Mouse (Mus musculus): ENCODE measurements around the gene Slc45a3. TPM values are rescaled to one million over a fixed set of nuclear protein-coding genes. Genes with fewer than 3 reads are reported as not detected.

Slc45a3 gene
- polyA plus RNA-seq, 1 experiment from 2014 or later, result 2.2 TPM

DNA sequence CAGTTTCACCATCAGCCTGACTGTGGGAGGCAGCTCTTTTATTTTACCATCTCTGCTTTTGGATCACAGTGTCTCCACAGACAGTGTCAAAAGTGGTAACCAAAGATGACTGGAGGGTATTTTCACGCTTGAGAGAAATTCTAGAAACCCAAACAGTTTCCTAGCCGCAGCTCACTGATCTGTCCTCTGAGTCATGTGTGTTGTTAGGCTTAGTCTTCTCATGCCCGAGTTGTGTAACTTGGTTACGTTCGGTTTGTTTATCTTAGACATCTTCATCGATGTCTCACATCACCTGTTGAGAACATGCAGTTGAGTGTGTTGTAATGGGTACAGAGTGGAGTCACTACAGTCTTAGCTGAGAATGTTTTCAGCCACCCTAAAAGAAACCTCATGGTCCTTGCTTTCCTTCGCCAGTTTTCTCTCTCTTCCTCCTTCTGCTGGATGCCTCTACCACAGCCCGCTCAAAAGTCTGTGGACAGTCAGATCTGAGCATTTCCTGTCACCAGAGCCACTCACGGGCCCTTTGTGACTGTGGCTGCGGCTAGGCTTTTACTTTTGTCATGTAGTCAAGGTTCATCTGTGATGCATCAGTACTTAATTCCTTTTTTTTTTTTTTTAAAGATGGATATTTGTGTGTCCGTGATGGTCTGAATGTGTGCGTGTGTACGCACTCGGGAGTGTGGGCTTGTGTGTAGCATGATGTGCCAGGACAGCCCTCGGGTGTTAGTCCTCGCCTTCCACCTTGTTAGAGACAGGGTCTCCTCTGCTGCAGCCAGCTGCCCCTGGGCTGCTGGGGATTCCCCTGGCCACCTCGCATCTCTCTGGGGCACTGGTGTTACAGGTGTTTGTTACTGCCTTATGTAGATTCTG, 48.1 kb downstream of the Slc45a3 start:
- peaks cover 18% of the 10 kb centered on the region for H3K36me3 ChIP-seq
- WGBS, result 91% methylated on average over 17 of the region's 17 CpGs
- H3K27ac ChIP-seq, result no peak overlapping the region
- H3K4me2 ChIP-seq, result no peak overlapping the region
- no peak overlapping the region for H3K9ac ChIP-seq (replicated peaks)
- H3K4me3 ChIP-seq (replicated peaks), result no peak overlapping the region
- peaks cover 25% of the 10 kb centered on the region for H3K4me1 ChIP-seq (replicated peaks)
- ATAC-seq (ENCODE audit: insufficient number of reproducible peaks, insufficient read depth, low FRiP score, low TSS enrichment, low read depth), result no peak
- no peaks in the 10 kb centered on the region for H3K27me3 ChIP-seq
- H3K9me3 ChIP-seq, result no peaks in the 10 kb centered on the region

GRCm38 (mm10) chr1:132011785-132012184, 49.0 kb downstream of the Slc45a3 start:
- Histone ChIP-seq H3K27me3 (no peaks in the 10 kb centered on the region), H3K4me2 (no peak overlapping the region), H3K4me3 (replicated peaks) (no peak overlapping the region), H3K9me3 (no peaks in the 10 kb centered on the region), H3K36me3 (peaks cover 23% of the 10 kb centered on the region), H3K9ac (replicated peaks) (no peak overlapping the region), H3K27ac (no peak overlapping the region), H3K4me1 (replicated peaks) (peaks cover 21% of the 10 kb centered on the region)
- WGBS, result 78% methylated on average over 2 of the region's 2 CpGs
- no peak for ATAC-seq (ENCODE audit: insufficient number of reproducible peaks, insufficient read depth, low FRiP score, low TSS enrichment, low read depth)

DNA sequence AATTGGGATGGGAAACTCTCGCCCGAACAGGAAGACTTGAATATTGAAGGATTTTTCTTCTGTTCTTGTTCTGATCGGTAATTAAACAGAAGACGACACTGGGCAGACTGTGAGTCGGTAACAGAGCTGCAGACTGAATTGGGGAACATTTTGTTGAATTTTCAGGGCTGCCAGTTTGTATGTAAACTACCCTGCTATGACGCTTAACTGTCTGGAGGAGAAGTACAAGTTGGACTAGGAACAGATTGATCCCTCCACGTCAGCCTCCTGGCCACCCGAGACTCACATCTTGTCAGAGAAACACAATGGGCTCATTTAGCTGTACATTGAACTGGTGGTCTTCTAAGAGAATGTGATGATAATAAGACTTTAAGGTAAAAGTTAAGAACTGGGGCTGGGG, 50.1 kb downstream of the Slc45a3 start:
- no peak for ATAC-seq (ENCODE audit: insufficient number of reproducible peaks, insufficient read depth, low FRiP score, low TSS enrichment, low read depth)
- H3K9me3 ChIP-seq, result no peaks in the 10 kb centered on the region
- peaks cover 34% of the 10 kb centered on the region for H3K36me3 ChIP-seq
- 90% methylated on average over 8 of the region's 8 CpGs for WGBS
- H3K4me3 ChIP-seq (replicated peaks), result no peak overlapping the region
- H3K9ac ChIP-seq (replicated peaks), result no peak overlapping the region
- H3K4me1 ChIP-seq (replicated peaks), result peaks cover 20% of the 10 kb centered on the region
- no peaks in the 10 kb centered on the region for H3K27me3 ChIP-seq
- H3K27ac ChIP-seq, result no peak overlapping the region
- no peak overlapping the region for H3K4me2 ChIP-seq

- H3K36me3 ChIP-seq, result peaks cover 53% of the 10 kb centered on the region
Observed at GRCm38 (mm10) chr1:132014800-132015199, 52.0 kb downstream of the Slc45a3 start.

DNA sequence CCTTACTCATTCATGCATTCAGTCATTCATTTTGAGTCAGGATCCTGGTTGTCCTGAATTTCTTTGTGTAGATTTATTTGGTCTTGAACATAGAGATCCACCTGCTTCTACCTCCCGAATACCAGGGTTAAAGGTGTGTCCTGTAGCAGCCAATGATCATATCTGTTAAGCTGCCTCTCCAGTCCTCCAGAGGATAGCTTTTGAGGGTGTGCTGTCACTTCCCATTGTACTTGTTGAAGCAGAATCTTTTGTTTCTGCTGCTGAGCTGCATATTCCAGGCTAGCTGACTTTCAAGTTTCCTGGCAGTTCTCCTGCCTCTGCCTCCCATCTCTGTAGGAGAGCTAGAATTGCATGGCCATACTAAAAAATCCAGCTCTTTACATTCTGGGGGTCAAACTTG, 53.9 kb downstream of the Slc45a3 start:
- Histone ChIP-seq H3K9ac (replicated peaks) (no peak overlapping the region), H3K9me3 (no peaks in the 10 kb centered on the region), H3K36me3 (peaks cover 68% of the 10 kb centered on the region), H3K4me3 (replicated peaks) (no peak overlapping the region), H3K27me3 (no peaks in the 10 kb centered on the region), H3K4me1 (replicated peaks) (peaks cover 7% of the 10 kb centered on the region; the same call in 1 of the 2 replicates), H3K4me2 (no peak overlapping the region), H3K27ac (no peak overlapping the region)
- no peak for ATAC-seq (ENCODE audit: insufficient number of reproducible peaks, insufficient read depth, low FRiP score, low TSS enrichment, low read depth)
- 91% methylated on average over 1 of the region's 1 CpGs for WGBS

More at GRCm38 (mm10) chr1:132014800-132015199, 52.0 kb downstream of the Slc45a3 start:
- no peak for ATAC-seq (ENCODE audit: insufficient number of reproducible peaks, insufficient read depth, low FRiP score, low TSS enrichment, low read depth)
- whole genome bisulfite sequencing, result 96% methylated on average over 1 of the region's 1 CpGs
- H3K4me2 ChIP-seq, result no peak overlapping the region
- no peak overlapping the region for H3K9ac ChIP-seq (replicated peaks)
- no peaks in the 10 kb centered on the region for H3K9me3 ChIP-seq
- no peaks in the 10 kb centered on the region for H3K27me3 ChIP-seq
- H3K27ac ChIP-seq, result no peak overlapping the region
- no peak overlapping the region for H3K4me3 ChIP-seq (replicated peaks)
- peaks cover 10% of the 10 kb centered on the region; the same call in 1 of the 2 replicates for H3K4me1 ChIP-seq (replicated peaks)

DNA sequence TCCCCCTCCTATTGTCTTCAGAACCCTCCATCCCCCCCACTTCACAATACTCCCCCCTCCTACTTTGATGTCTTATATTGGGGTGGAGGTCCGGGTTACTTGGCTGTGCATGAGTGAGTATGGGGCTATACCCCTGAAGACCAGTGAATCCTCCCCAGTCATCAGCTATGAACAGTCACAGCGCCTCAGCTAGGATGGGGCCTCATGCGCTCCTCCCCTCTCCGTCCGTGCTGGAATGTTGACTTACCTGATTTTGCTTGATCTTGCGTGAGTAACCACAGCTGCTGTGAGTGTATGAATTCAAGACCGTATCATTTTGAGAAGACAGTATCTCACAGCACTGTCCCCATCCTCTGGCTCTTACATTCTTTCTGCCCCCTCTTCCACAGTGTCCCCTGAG, 57.1 kb downstream of the Slc45a3 start:
- Histone ChIP-seq H3K27ac (no peak overlapping the region), H3K36me3 (peaks cover 87% of the 10 kb centered on the region), H3K4me2 (no peak overlapping the region), H3K4me3 (replicated peaks) (no peak overlapping the region), H3K27me3 (no peaks in the 10 kb centered on the region), H3K9ac (replicated peaks) (no peak overlapping the region), H3K9me3 (no peaks in the 10 kb centered on the region), H3K4me1 (replicated peaks) (no peaks in the 10 kb centered on the region)
- ATAC-seq (ENCODE audit: insufficient number of reproducible peaks, insufficient read depth, low FRiP score, low TSS enrichment, low read depth), result no peak
- 95% methylated on average over 7 of the region's 7 CpGs for WGBS

- Histone ChIP-seq H3K4me2 (no peak overlapping the region), H3K9ac (replicated peaks) (no peak overlapping the region), H3K27me3 (no peaks in the 10 kb centered on the region), H3K4me1 (replicated peaks) (peaks cover 3% of the 10 kb centered on the region; the same call in 1 of the 2 replicates), H3K4me3 (replicated peaks) (no peak overlapping the region), H3K27ac (no peak overlapping the region), H3K9me3 (no peaks in the 10 kb centered on the region), H3K36me3 (peaks cover 89% of the 10 kb centered on the region)
- 90% methylated on average over 3 of the region's 3 CpGs for WGBS
- no peak for ATAC-seq (ENCODE audit: insufficient number of reproducible peaks, insufficient read depth, low FRiP score, low TSS enrichment, low read depth)
Observed at GRCm38 (mm10) chr1:132022107-132022506, 59.3 kb downstream of the Slc45a3 start.

DNA sequence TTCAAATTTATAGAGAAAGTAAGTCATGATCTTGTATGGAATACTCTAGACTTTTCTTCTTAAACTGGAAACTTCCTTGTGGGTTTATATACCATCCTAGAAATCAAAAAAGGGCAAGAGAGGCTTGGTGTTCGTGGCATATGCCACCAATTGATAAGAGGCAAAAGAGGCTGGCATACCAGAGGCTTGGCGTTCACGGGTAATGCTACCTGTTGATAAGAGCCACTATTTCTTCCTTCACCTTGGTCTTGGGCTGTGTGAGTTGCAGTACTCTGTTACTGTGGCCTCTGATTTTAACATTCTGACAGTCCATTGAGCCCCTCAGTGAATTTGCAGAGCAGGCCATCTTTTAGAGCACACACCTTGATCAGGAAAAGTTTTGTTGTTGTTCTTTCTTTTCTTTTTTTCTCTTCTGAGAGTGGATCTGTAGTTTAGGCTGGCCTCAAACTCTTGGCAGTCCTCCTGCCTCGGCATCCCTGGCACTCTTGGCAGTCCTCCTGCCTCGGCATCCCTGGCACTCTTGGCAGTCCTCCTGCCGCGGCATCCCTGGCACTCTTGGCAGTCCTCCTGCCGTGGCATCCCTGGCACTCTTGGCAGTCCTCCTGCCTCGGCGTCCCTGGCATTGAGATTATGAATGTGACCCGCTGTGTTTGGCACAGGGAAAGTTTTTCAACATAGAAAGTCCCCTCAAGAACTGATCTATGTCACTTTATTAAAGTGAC, 64.3 kb downstream of the Slc45a3 start:
- no peak for ATAC-seq (ENCODE audit: insufficient number of reproducible peaks, insufficient read depth, low FRiP score, low TSS enrichment, low read depth)
- H3K4me2 ChIP-seq, result no peak overlapping the region
- H3K4me3 ChIP-seq (replicated peaks), result no peak overlapping the region
- H3K36me3 ChIP-seq, result peaks cover 88% of the 10 kb centered on the region
- 93% methylated on average over 11 of the region's 11 CpGs for WGBS
- no peaks in the 10 kb centered on the region for H3K27me3 ChIP-seq
- H3K4me1 ChIP-seq (replicated peaks), result peaks cover 12% of the 10 kb centered on the region
- H3K9ac ChIP-seq (replicated peaks), result no peak overlapping the region
- H3K27ac ChIP-seq, result peak overlapping the region; percentile 45; the same call in 1 of the 2 replicates
- no peaks in the 10 kb centered on the region for H3K9me3 ChIP-seq

GRCm38 (mm10) chr1:132027978-132028377, 65.2 kb downstream of the Slc45a3 start:
- 81% methylated on average over 5 of the region's 5 CpGs for WGBS
- Histone ChIP-seq H3K27ac (peak overlapping the region; percentile 45; the same call in 1 of the 2 replicates), H3K9me3 (no peaks in the 10 kb centered on the region), H3K27me3 (no peaks in the 10 kb centered on the region), H3K4me2 (no peak overlapping the region), H3K4me1 (replicated peaks) (peaks cover 12% of the 10 kb centered on the region), H3K9ac (replicated peaks) (no peak overlapping the region), H3K4me3 (replicated peaks) (no peak overlapping the region), H3K36me3 (peaks cover 88% of the 10 kb centered on the region)
- no peak for ATAC-seq (ENCODE audit: insufficient number of reproducible peaks, insufficient read depth, low FRiP score, low TSS enrichment, low read depth)

DNA sequence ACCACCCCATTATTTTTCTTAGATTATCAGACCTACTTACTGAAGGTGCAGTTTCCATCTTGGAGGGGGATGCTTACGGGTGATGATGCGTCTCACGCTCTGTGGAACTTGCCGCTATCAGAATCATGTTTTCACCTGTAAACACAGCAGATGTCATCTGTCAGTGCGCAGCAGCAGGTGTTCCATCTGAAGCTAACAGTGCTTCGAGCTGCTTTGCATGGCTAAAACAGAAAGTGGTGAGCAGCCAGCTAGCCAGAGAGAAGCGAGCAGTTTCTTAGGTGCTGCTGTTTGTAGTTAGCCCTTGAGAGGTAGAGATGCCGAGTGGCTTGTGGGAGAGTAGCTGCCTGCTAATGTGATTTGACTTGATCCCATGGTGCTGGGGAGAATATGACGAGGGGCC, 65.6 kb downstream of the Slc45a3 start:
- Histone ChIP-seq H3K4me3 (replicated peaks) (no peak overlapping the region), H3K4me2 (no peak overlapping the region), H3K27ac (no peak overlapping the region), H3K36me3 (peaks cover 86% of the 10 kb centered on the region), H3K4me1 (replicated peaks) (peaks cover 12% of the 10 kb centered on the region), H3K27me3 (no peaks in the 10 kb centered on the region), H3K9me3 (no peaks in the 10 kb centered on the region), H3K9ac (replicated peaks) (no peak overlapping the region)
- WGBS, result 88% methylated on average over 9 of the region's 9 CpGs
- ATAC-seq (ENCODE audit: insufficient number of reproducible peaks, insufficient read depth, low FRiP score, low TSS enrichment, low read depth), result no peak

GRCm38 (mm10) chr1:132030574-132030973, 67.8 kb downstream of the Slc45a3 start:
- ATAC-seq (ENCODE audit: insufficient number of reproducible peaks, insufficient read depth, low FRiP score, low TSS enrichment, low read depth), result no peak
- H3K9ac ChIP-seq (replicated peaks), result no peak overlapping the region
- H3K9me3 ChIP-seq, result no peaks in the 10 kb centered on the region
- H3K4me3 ChIP-seq (replicated peaks), result no peak overlapping the region
- H3K4me1 ChIP-seq (replicated peaks), result peaks cover 12% of the 10 kb centered on the region
- no peaks in the 10 kb centered on the region for H3K27me3 ChIP-seq
- no peak overlapping the region for H3K27ac ChIP-seq
- H3K4me2 ChIP-seq, result no peak overlapping the region
- H3K36me3 ChIP-seq, result peaks cover 85% of the 10 kb centered on the region
- 62% methylated on average over 2 of the region's 2 CpGs for WGBS

Measured in limb, embryonic 12.5 days (tissue).